Mouse (Mus musculus) induced T-regulatory cell, adult 2 months (primary cell): ENCODE measurements around the gene Hipk2.
A peak's percentile ranks its signal among the peaks of the same experiment; 100 is the strongest.
"Not testable (repeated sequence)": the region's sequence is repeated elsewhere in the genome, so short reads cannot be mapped to it uniquely, and the experiment has no call there.

Experiments used
- DNase-seq: peaks from one replicate; pipeline ENCODE4 v3.0.0-alpha.2; 2012; ENCODE audit warnings: low read depth

Hipk2 gene

GRCm38 (mm10) chr6:38701421-38701820, 174.5 kb downstream of the Hipk2 start:
- no peak for DNase-seq

- no peak for DNase-seq
Observed at GRCm38 (mm10) chr6:38698233-38698889, 177.6 kb downstream of the Hipk2 start.

GRCm38 (mm10) chr6:38696570-38696969, 179.4 kb downstream of the Hipk2 start:
- no peak for DNase-seq

DNA sequence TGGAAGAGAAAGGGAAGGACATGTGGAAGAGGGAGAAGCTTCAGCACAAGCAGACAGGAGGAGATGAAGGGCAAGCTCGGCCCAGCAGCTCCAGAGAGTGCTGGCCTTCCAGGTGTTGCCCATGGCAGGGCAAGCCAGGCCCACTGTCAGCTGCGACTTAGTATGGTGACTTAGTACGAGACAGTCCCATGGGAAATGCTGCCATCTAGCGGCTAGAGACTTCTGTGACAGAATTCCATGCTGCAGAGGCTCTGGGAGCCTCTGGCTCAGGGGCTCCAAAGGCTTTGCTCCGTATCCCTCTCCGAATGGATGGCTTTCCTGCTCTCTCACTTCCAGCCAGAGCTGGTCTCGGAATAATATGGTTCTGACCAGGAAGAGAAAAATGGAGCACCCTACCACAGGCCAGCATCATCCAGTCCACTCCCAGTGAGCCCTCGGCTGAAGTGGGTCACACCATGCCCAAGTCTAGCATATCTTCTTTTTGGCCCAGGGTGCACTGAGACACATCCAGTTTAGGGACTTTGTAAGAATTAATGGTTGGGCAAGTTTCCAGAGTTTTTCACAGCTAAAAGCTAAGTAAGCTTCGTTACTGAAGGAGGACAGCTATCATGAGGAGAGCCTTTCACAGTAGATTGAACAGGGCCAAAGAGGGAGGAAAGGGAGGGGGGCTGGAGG, 180.4 kb downstream of the Hipk2 start:
- DNase-seq = peak; percentile 88

- no peak for DNase-seq
Observed at GRCm38 (mm10) chr6:38692556-38692955, 183.4 kb downstream of the Hipk2 start.

GRCm38 (mm10) chr6:38691052-38691451, 184.9 kb downstream of the Hipk2 start:
- no peak for DNase-seq

GRCm38 (mm10) chr6:38690615-38691014, 185.3 kb downstream of the Hipk2 start:
- DNase-seq = peak; percentile 70

DNA sequence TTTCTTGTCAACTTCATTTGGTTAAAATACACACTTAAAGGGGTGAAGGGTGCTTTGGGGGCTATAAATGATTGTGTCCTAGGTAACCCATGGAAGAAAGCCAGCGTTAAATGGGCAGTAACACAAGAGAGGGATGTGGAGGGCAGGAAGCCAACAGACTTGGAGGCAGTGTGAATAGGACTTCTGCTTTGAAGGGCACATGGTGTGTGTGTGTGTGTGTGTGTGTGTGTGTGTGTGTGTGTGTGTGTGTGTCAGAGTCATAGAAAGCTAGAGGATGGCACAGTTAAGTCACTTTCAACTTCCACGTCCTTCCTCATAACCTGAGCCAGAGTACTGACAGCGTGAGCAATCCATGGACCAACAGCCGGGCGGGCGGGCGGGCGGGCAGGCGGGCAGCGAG, 187.1 kb downstream of the Hipk2 start:
- no peak for DNase-seq

DNA sequence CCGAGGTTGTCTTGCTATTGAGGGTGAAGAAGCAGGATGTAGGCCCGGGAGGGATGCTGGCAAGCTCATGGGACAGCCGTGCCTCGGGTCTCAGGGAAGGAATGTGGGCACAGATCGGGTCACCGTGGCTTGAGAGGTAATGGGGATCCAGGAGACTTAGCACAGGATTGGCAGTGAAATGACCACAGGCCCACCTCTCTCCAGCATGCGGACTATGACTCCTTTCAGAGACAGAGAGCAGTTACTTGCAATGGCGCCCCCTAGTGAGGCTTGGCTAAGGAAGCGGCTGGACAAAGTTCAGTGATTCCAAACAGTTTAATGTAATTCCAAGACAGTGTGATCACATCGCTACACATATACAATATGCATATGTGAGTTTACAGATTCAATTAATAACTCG, 188.7 kb downstream of the Hipk2 start:
- peak; percentile 62 for DNase-seq

GRCm38 (mm10) chr6:38682532-38682931, 193.4 kb downstream of the Hipk2 start:
- DNase-seq = no peak

DNA sequence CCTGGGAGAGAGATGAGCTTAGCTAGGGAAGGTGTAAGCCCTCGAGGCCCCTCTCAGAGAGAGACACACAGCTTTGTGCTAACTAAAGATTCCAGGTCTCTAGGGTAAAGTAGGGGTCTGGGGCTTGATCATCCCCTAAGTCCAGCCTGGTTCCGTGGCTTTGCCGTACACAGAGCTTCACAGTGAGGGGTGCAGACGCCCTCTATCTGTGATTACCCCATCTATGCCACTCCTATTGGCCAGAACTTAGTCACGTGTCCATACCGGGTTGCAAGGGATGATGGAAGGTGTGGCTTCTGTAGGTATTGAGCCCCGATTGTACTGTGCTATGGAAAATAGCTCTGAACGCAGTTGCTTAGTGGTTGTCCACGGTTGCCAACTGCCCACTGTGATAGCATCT, 198.3 kb downstream of the Hipk2 start:
- DNase-seq = no peak

DNA sequence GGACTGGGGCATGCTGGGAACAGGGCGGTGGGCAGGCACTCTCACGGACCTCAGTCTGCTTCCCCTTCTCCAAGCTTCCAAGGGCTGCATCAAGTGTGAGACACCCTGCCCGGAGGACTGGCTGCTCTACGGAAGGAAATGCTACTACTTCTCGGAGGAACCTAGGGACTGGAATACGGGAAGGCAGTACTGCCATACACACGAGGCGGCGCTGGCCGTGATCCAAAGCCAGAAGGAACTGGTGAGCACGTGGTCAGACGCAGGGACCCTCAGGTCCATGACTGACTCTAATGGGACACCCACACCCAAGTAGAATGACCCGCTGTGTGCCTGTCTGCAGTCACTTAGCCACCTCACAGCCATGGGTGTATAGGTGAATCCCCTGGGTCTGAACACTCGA, 199.2 kb downstream of the Hipk2 start:
- no peak for DNase-seq

- no peak for DNase-seq
Observed at GRCm38 (mm10) chr6:38676217-38676616, 199.7 kb downstream of the Hipk2 start.

GRCm38 (mm10) chr6:38672011-38672410, 204.0 kb downstream of the Hipk2 start:
- DNase-seq = no peak

DNA sequence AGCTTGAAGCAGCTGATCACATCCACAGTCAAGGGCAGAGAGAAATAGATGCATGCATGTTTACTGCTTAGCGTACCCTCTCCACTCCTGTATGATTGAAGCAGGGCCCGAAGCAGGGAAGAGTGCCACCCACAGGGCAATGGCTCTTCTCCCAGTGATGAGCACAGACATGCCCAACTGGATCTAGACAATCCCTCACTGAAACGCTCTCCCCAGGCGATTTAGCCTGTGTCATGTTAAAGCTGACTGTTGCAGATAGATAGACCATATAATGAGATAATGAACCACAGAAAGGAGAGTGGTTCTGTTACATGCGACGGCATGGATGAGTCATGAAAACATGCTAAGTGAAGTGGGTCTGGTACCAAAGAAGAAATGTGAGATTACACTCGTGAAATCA, 204.7 kb downstream of the Hipk2 start:
- no peak for DNase-seq

DNA sequence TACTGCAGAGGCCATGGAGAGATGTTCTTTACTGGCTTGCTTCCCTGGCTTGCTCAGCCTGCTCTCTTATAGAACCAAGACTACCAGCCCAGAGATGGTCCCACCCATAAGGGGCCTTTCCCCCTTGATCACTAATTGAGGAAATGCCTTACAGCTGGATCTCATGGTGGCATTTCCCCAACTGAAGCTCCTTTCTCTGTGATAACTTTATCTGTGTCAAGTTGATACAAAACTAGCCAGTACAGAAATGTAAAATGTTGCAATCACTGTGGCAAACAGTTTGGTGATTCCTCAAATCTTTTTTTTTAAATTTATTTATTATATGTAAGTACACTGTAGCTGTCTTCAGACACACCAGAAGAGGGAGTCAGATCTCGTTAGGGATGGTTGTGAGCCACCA, 205.5 kb downstream of the Hipk2 start:
- DNase-seq = not testable (repeated sequence)

GRCm38 (mm10) chr6:38669580-38669979, 206.4 kb downstream of the Hipk2 start:
- DNase-seq = peak; percentile 77

- DNase-seq = peak; percentile 50
Observed at GRCm38 (mm10) chr6:38662714-38663615, 213.0 kb downstream of the Hipk2 start, which contains the start of gene Clec2l. TSS of gene Clec2l (plus strand) at chr6:38663069.

DNA sequence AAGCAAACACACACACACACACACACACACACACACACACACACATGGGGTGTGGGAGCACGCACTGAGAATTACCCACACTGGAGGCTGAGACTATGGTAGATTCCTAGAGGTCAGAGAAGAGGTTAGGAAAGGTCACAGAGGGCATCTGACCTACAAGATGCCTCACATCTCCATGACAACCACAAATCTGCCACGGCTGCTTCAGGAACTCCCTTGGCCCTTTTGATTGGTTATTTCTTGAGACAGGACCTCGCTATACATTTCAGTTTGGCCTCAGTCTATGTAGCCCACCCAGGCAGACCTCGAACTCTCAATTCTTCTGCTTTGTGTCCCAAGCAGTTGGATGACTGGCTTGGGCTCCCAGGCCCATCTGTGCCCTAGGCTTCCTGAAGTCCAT, 214.3 kb downstream of the Hipk2 start:
- DNase-seq = no peak

- peak; percentile 90 for DNase-seq
Observed at GRCm38 (mm10) chr6:38650263-38650937, 225.6 kb downstream of the Hipk2 start.

GRCm38 (mm10) chr6:38649545-38649944, 226.4 kb downstream of the Hipk2 start:
- peak; percentile 61 for DNase-seq
